Mouse (Mus musculus): Measurements from ENCODE around the gene Topors.
"Not testable (repeated sequence)": the region's sequence is repeated elsewhere in the genome, so short reads cannot be mapped to it uniquely, and the experiment has no call there.

Gene Topors

DNA sequence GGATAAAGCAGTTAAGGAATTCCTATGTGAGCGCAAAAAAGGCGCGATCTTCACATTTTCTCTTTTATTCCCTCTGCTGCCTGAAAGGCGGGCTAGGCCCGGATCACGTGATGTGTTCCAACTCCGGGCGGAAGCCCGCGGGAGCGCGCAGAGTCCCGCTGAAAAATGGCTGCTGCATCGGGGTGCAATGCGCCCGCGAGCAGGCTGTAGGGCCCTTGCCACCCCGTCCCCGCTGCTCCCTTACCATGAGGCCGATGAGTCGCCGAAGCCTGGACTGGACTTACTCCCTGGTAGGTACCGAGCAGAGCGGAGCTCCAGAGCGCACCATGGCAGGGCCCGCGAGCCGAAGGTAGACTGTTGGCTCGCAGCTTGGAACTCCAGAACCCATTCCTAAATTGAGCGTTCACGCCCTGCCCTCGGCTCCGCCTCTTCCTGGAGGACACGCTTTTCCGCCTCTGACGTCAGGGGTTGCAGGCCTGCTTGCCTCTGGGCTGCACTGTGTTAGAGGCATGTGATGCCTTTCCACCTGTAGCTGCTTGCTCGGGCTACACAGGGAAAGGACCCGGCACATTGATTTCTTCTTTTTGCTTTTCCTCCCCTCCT is at the start of gene Topors, which contains the start of gene Smim27:
Topors (minus strand) TSS at position 421 of the 603 bp plus-strand sequence.
Smim27 (plus strand) TSS at position 150 of the 603 bp plus-strand sequence.
- peak; percentile 98 for DNase-seq (ENCODE audit: low spot score)

DNA sequence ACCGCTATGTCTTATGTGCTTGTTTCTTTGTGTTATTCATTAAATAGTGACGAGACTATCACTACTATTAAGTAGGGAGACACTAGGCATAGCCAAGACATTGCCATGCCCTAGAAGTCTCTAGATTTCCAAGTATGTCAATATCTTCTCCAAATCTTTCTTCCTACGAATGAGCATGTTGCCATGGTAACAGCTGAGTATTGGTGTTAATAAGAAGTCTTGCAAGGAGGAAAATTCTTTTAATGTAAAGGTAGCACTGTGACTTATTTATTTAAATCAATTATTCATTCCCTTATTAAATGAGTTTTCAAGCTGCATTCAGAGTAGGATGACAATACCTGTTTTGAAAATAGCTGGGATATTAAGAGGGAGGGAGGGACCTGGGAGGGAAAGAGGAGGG is 47.8 kb upstream of the Topors start:
- no peak for DNase-seq (ENCODE audit: low spot score)

DNA sequence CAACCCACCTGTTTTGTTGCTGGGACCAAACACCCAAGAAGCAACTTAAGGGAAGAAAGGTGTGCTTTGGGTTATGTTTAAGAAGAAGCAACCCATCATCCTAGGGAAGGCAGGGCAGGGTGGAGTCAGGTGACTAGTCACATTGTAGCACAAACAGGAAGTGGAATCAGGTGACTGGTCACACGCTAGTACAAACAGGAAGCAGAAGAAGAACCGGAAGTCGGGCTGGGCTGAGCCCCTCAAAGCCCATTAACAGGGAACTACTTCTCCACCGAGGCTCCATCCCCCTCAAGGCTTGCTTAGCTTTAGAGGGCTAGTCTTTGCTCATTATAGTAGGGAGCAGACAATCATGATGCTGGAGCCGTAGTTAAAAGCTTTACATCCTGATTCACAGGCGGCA is 43.4 kb upstream of the Topors start:
- no peak for DNase-seq (ENCODE audit: low spot score)

DNA sequence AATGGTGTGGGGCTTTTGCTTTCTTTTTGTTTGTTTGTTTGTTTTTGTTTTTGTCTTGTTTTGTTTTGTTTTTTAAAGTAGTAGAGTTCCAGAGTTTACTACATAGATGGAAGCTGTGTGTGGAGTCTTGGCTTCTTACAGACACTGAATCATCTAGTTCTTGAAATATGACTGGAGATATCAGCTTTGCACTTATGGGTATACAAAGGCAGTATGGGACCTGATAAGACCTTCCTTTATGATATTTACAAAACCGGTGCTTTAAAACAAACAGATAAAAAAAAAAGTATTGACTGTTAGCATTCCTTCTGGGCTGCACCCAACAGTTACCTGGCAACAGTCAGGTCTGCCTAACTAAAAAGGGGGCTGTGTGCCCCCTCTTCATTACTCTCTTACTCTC is 42.6 kb upstream of the Topors start:
- no peak for DNase-seq (ENCODE audit: low spot score)

DNA sequence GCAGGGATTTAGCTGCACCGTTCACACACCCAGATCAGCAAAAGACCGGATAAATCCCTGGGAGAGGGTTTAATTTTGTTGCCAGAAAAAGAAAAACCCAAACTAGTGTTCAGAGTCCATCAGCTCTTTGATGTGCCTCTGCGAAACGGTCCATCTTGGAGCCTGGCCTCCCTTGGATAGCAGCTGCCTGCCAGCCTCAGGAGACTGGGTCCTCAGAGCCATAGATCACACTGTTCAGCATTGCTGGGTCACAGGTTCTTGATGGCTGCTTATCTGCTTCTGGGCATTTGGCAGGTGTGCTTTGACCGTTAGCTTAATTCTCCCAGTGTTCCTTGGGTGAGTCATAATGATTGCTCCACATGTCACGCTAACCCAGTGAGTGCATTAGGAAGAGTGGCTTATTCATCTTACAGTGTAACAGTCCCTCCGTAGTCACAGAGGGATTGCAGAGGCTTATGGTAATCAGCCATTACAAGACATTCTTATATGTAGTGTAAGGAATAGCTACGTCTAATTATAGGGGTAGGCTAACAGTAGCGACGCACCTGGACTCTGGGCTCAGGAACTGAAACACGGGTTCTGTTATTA is 41.2 kb upstream of the Topors start:
- no peak for DNase-seq (ENCODE audit: low spot score)

DNA sequence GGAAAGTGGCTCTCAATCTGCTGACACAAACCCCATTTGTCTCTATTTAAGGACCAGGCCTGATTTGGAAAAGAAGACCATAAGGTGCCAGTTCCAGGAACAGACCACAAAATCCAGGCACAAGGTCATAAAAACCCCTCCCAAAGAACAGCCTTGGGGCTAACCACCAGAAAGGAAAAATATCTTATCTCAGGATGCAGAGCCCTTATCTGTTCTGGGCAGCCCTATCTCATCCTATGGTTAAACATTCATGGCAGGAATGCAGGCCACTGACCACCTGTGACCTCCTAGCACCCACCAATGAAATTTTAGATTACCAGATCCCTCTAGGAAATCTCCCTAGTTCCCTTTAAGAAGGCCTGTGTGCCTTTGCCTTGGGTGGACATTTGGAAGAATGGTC is 40.0 kb upstream of the Topors start:
- DNase-seq (ENCODE audit: low spot score) = no peak

DNA sequence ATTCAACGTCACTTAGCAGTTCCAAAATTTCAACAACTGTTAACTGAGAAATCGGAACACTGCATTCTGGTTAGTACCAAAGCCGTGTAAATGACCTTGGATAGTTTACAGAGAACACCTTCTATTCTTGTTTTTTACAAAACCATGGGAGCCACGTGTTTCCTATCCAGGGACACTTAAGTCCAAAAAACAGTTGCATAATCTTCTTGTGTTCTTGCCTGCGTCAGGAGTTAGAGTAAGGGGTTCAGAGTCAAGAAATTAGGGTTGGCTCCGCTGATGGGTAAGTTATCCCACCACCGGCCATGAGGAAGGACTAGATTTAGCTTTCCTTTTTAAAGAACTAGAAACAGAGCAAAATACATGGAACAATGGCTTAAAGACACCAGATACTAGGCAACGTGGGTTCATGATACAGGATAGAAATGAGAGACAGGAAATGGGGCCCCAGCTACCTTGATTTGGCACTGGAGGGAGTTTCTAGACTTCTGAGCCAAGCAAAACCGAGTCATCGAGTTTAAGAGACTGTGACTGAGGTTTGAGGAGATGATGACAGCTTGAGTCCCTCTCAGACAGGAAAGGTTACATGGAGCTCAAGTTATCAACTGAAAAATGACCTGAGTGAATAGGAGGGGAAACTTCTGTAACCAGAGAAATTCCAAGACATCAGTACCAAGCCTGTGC is 32.9 kb upstream of the Topors start:
- no peak for DNase-seq (ENCODE audit: low spot score)

DNA sequence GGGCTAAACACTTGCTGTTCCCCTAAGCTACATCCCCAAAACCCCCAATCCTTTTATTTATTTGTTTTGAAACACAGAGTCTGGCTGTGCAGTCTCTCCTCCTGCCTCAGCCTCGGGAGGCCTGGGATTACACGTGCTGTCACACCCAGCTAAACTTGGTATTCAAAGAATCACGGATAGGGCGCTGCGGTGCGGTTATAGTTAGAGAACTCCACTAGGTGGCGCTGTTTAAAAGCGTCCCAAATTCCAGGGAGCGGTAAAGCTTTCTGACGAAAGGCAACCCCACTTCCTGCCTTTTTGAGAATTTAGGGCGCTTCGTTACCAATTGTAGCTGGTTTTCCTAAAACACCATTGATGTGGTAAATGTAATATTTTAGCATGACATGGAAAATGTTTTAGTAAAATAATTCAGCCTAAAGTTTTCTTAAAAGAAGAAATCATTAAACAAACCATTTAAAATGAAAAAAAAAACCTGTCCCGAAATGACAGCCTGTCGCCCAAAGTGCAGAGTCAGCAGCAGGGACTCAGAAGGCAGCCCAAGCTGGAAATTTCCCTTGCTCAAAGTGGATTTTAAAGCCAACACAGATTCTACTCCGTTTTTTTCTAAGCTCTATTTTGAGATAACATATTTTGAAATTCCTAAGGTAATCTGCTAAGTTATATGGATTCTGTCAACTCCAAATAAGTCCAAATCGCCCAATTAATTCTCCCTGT is 31.6 kb upstream of the Topors start:
- DNase-seq (ENCODE audit: low spot score) = peak; percentile 70

DNA sequence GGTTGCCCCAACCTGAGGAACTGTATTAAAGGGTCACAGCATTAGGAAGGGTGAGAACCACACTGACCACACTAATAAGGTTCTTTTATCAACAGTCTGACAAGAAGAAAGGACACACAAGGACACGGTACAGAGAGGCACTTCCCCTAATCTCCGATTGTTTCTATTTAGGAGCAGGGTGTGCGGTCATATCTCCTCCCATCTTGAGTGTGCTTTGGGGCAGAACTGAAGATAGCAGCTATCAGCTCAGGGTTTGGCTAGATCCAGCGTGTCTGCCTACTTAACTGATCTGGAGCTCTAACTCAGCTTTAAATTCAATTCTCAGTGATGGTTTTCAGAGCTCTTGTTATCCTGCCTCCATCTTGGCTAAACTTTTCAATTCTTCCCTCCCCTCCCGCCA is 29.5 kb upstream of the Topors start:
- DNase-seq (ENCODE audit: low spot score) = no peak

DNA sequence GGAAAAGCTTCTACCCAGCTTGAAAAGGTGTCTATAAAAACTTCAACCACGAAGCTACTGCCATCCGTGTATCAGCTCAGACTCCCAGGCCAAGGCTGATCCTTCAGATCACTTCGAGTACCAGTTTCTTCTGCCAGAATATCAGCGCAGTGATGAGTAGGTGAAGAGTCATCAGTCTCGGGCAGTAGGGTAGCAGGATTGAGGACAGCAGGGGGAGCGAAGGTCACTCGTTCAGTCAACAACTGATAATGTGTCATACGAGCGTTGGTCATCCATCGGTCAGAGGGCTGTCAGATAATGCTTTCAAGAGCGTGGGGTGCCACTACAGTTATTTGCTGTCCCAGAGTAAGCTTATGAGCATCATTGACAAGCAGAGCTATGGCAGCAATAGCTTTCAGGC is 21.9 kb upstream of the Topors start:
- not testable (repeated sequence) for DNase-seq (ENCODE audit: low spot score)

DNA sequence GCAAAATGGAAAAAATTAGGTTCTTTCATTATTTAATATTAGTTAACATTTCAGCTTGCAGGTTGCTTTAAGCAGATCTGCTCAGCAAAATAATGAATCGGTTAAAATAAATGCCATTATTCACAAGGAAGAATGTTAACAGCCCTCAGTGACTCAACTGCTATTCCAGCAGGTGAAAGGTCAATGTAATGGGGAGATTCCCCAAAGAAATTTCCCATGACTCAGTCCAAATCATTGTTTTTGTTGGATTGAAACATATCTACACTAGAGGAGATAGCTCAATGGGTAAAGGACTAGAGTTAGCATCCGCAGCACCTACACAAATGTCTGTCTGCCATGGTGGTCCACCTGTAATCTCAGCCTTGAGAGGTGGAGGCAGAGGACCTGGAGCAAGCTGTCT is 19.4 kb upstream of the Topors start:
- DNase-seq (ENCODE audit: low spot score) = peak; percentile 35

DNA sequence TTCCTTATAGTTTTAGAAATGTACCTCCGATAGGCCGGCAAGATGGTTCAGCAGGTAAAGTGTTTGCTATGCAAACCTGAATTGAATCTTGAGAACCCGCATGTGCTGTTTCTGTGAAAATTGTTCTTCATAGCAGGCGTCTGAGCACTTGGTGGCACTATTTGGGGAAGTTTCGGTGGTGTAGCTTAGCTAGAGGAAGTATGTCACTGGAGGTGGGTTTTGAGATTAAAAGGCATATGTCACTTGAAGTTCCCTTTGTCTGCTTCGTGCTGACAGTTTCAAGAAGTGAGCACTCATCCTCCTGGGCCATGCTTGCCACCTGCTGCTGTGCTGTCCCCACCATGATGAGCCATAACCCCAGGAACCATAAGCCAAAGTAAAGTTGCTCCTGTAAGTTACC is 17.8 kb upstream of the Topors start:
- DNase-seq (ENCODE audit: low spot score) = no peak

DNA sequence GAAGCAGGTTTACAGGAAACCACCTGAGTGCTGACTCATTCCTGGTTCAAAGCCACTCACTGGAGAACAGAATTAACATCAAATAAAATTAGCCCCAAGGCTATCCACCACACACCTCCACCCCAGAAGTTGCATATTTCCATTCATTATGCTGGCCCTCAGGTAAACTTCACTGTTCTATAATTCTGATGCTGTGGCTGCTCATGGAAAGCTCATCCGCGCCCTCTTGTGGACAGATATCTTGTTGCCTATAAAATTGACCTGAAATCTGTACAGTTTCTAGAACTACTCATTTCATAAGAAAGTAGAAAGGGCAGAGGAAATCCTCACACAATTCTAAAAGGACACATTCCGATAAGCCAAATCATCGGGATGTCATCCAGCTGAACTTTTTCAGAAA is 15.9 kb upstream of the Topors start:
- peak; percentile 83 for DNase-seq (ENCODE audit: low spot score)

DNA sequence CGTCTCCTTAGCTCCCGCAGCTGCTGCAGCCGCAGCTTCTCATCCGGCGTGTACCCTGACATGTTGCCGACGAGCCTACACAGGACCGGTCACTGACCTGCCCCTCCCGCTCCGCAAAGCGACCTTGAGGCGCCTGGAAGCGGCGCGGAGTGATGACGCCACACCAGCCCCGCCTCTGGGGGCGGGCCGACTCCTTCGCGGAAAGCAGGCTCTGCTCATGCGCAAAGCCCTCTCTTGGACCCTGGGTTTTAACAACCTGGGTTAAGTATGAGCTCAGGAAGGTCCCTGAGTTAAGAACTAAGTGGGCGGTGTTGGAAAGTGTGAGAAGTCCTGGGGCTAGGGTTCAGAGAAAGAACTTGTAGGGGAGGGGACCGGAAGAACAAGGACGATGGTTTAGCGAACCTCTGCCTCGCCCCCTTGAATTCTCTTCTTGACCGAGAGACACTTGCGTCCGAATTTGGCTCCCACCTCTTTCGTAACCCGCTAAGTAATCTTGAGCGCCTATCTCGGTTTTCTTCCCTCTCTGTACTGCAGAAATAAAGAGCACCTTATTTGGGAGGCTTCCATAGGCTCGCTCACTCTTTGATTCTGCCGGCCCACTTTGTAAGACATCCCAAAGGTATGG is 9.7 kb upstream of the Topors start, which contains the start of gene Ndufb6:
Ndufb6 (minus strand) TSS at position 146 of the 625 bp plus-strand sequence.
- peak; percentile 91 for DNase-seq (ENCODE audit: low spot score)

DNA sequence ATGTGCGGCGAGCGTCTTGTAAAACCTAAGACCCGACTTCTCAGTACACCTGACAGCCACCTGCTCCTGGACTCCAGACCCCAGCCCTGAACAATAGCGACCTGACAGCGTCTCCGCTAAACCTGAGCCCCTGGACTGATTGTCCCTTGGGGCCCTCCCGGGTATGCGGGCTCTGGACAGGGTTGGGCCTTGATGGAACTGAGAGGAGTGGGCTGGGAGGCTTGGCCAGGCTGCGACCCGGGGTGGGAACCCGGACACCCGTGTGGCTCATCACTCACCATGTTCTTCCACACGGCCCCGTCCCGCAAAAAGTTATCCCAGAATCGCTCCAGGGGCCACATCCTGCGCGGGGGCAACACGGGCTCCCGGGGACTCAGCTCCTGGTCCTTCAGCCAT is 9.2 kb upstream of the Topors start:
- no peak for DNase-seq (ENCODE audit: low spot score)

DNA sequence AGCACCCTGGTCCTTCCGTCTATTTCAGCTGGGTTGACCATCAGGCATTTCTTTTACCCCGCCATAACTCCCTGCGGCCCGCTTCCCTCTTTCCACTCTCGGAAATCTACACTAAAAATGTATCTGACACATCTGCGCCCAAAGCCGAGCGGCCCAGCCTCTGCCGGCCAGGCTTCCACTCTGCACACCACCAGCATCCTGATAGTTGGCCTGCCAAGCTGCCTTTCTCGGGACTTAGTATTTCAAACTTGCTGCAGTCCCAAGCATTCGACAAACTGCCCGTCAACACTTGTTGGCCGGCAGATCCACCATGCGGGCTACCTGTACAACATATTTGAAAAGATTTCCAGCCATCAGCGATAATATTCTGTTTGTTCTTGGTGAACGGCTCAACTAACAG is 815 bp downstream of the Topors start:
- no peak for DNase-seq (ENCODE audit: low spot score)

DNA sequence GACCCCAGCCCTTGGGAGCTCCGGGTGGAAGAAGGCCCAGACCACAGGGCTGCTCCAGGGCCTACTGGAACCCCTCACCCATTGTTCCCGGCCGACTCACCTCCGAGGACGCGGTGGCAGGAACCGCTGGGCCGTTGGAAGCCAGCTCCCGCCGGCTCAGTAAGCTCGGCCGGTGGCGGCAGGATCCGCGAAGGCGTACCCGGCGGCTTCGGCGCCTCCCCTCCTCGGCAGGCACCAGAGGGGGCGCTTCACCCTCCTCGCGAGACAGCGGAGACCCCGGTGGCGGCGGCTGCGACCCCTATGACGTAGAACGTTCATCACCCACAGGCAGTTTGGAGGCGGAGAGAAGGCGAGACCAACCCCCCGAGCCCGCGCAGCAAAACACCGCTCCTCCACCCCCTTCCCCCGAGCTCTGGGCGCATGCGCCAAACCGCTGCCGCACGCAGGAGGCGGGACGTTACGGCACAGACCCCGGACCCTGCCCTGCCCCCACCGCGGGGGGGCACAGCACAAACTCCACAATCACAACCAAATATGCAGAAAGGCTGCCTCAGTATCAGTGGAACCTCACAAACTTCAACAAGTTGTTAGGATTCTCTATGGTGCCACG is 1.3 kb downstream of the Topors start:
- DNase-seq (ENCODE audit: low spot score) = peak; percentile 88

DNA sequence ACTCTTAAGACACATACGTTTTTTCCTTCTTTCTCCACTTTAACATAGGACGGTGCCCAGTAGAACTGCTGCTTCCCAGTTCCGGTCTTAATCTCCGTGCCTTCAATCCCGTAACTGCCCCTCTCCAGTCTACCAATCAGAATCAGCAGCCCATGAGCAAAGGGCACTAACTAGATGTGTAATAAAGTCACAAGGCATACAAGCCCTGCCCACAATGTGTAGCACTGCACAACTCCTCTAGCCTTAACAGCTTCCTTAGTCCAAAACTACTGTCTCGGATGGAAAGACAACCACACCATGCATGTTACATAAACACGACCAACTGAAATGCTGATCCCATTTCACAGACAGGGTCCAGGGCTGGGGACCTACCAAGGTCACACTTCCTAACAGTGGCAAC is 2.0 kb downstream of the Topors start:
- peak; percentile 56 for DNase-seq (ENCODE audit: low spot score)

DNA sequence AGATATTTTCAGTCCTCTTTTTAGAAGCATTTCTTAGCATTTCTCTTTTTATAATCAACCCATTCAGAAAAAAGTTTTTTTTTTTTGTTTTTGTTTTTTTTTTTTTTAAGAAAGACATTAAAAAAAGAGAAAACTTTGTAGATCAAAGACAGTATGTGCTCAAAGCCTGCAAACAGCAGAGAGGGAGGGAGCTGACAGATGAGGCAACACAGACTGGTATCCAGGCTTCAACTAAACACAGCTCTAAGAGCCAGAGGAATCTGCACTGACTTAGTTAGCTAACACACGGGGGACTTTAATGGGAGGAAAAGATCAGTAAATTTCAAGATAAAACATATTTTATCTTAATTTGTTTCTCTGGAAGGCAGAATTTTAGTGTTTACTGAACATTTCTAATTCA is 5.3 kb downstream of the Topors start:
- DNase-seq (ENCODE audit: low spot score) = no peak

DNA sequence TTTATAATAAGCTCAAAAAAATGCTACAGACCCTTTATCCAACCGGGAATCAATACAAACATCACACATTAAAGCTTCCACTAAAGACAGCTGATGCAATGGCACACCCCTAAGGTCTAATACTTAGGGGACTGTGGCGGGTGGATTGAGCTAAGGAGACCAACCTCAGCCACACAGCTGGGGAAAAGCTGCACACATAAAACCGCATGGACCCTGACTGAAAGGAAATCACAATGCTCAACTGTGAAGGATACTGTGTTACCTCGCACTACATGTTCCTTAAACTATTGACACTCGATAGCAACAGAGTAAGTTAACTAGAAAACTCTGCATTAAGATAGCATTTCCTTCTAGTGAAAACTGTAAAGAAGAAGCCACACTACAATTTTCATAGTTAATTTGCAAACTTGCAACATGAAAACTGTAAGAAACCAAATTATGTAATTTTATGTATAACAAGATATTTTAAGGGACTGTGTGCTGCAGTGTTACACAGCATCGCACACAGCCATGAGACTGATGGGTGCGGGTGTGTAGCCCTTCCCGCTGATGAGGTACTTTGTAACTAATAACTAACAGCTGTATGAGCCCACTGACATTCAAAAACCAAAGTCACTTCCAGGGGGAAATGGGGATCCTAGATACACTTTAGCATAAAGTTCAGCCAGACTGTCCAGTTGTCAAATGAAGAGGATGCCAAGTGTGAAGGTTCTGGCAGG is 15.1 kb downstream of the Topors start:
- no peak for DNase-seq (ENCODE audit: low spot score)

DNA sequence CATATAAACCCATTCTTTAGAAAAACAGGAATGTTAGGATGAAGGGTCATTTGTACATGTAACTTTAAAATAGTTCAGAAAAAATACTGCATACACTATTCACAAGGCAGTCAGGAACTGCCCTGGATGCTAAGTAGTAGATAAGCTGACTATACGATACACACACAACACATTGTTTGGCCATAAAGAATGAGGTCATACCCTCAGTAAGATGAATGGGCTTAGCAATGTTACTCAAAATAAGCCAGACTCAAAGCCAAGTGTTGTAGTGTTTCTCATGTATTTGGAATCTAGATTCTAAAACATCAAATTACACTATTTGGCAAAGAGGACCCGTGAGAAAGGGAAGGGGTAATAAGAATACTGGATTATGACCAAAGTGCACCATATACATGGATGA is 15.9 kb downstream of the Topors start:
- no peak for DNase-seq (ENCODE audit: low spot score)

Data from adipocyte (in vitro differentiated cells).